Mouse (Mus musculus) heart, adult 2 months (tissue): ENCODE results near the gene Epn1. TPM values are rescaled to one million over a fixed set of nuclear protein-coding genes. Genes with fewer than 3 reads are reported as not detected.

ENCODE experiments used
- DNase-seq, 2 experiments: peaks; one replicate each; pipeline ENCODE4 v3.0.0; 2021
- H3K27ac ChIP-seq: fragments of 200-600 bp; 2 replicates; pipeline ENCODE4 v1.8.1; 2022
- H3K27me3 ChIP-seq: fragments of 200-500 bp; 2 replicates; pipeline ENCODE4 v1.6.1; 2012; ENCODE audit warnings: mild to moderate bottlenecking, low read length, inconsistent platforms, mixed read lengths; ENCODE audit not compliant: control insufficient read depth, insufficient read depth
- H3K36me3 ChIP-seq: fragments of 200-500 bp; 2 replicates; pipeline ENCODE4 v1.6.1; 2012; ENCODE audit warnings: low read length, inconsistent platforms; ENCODE audit not compliant: control insufficient read depth, insufficient read depth
- H3K4me1 ChIP-seq: fragments of 200-500 bp; 2 replicates; pipeline ENCODE4 v1.6.1; 2011; ENCODE audit warnings: low read length; ENCODE audit not compliant: control insufficient read depth, insufficient read depth
- H3K4me3 ChIP-seq: fragments of 200-600 bp; 2 replicates; pipeline ENCODE4 v1.8.1; 2022
- H3K79me2 ChIP-seq: fragments of 200-500 bp; replicated peaks from 2 replicates; pipeline ENCODE4 v1.6.1; 2012; ENCODE audit warnings: mild to moderate bottlenecking, inconsistent platforms, low read length, moderate library complexity, mixed read lengths; ENCODE audit not compliant: control insufficient read depth, insufficient read depth
- H3K9ac ChIP-seq: fragments of 200-500 bp; 2 replicates; pipeline ENCODE4 v1.6.1; 2012; ENCODE audit warnings: low read depth, mild to moderate bottlenecking, control low read depth, inconsistent platforms, low read length, mixed read lengths
- CTCF ChIP-seq: fragments of 200-600 bp; IDR thresholded peaks from 2 replicates; pipeline ENCODE4 v1.8.1; 2022; ENCODE audit warnings: antibody characterized with exemption, mild to moderate bottlenecking, moderate library complexity
- EP300 ChIP-seq: fragments of 200-500 bp; IDR thresholded peaks from 2 replicates; pipeline ENCODE4 v1.6.1; 2011; ENCODE audit warnings: low read depth, low read length, control low read depth; ENCODE audit not compliant: insufficient read depth
- POLR2A ChIP-seq: fragments of 200-500 bp; IDR thresholded peaks from 2 replicates; pipeline ENCODE4 v1.6.1; 2011; ENCODE audit warnings: mild to moderate bottlenecking, low read depth, low read length, control low read depth; ENCODE audit not compliant: insufficient read depth
- whole genome bisulfite sequencing: fragments of 180-500 bp; shearing (Covaris S2); methylation state at CpG from one replicate; pipeline ENCODE4 v1.1.7; 2018; 5-methylcytosine and 5-hydroxymethylcytosine counted together
- intact Hi-C: fragments of 180-260 bp; cut with DNase I; formaldehyde crosslinking; loops from one replicate; pipeline ENCODE4 v1.15.1; 2025
- microRNA-seq, 2 experiments: library from miRNA; unstranded; fragments of <30 nt; microRNA quantifications; one replicate each; pipeline ENCODE4 v1.2.0; 2021
- polyA plus RNA-seq: library from polyadenylated mRNA; depleted of rRNA; stranded (reverse); fragments of >200 nt; gene quantifications from 2 replicates; pipeline ENCODE4 v1.2.3, GENCODE M21; 2012; rRNA removed
- total RNA-seq, 2 experiments: library from RNA; stranded (reverse); gene quantifications; 2 replicates each; pipeline ENCODE4 v1.2.3; 2021

Epn1 gene
- total and polyA plus RNA-seq, 3 experiments: 160 to 192 (median 174) TPM

GRCm38 (mm10) chr7:5125549-5126406, 45.7 kb downstream of the Epn1 start, which contains the start of gene Rasl2-9:
TSS of gene Rasl2-9 (minus strand) at chr7:5125950.
- Histone ChIP-seq H3K4me1 (no peaks in the 10 kb centered on the region; the same call in 1 of the 2 replicates), H3K9ac (peak within 1 kb of the TSS; percentile 41), H3K4me3 (peak within 1 kb of the TSS; percentile 47), H3K27ac (peak within 1 kb of the TSS; percentile 84), H3K79me2 (no peaks in the 10 kb centered on the region), H3K36me3 (no peaks in the 10 kb centered on the region), H3K27me3 (no peaks in the 10 kb centered on the region)
- DNase-seq: peak; percentile 86 to 88
- TF ChIP-seq EP300 (0 out of 2 replicates have a peak, but pooled peaks have one; percentile 18), POLR2A (no peak), CTCF (peak; percentile 98)
- 16% methylated on average over 42 of the region's 42 CpGs for WGBS
- intact Hi-C loops: loop anchor here (1.0 to 5.0 kb wide), 3 partner anchors 45 to 183 kb away; partner anchors contain the start of gene Epn1

Small RNA genes within 50 kb of the gene (microRNA-seq; reads per million reads assigned to microRNA genes)
- gene Gm26217: 0 reads per million in 2 experiments

Other genes with a start within 250 kb of the Epn1 start
- under 1 TPM in 1 of 2 experiments, not detected in 1; 0.07 TPM for gene Shisa7, start 235.5 kb upstream of the Epn1 start, total RNA-seq
- gene Shisa7, start 235.5 kb upstream of the Epn1 start, polyA plus RNA-seq: 0.09 and 0.12 TPM in 2 replicates
- gene Isoc2b, start 210.0 kb upstream of the Epn1 start, total RNA-seq: 1 to 10 TPM; 3.5 to 3.8 TPM
- gene Isoc2b, start 210.0 kb upstream of the Epn1 start, polyA plus RNA-seq: 10.0 and 10.3 TPM in 2 replicates
- gene Isoc2a, start 203.1 kb upstream of the Epn1 start, total RNA-seq: 10 to 100 TPM; 48.9 to 55.5 TPM
- 29.3 and 30.6 TPM in 2 replicates for gene Isoc2a, start 203.1 kb upstream of the Epn1 start, polyA plus RNA-seq
- under 1 TPM in 1 of 2 experiments, not detected in 1; 0.18 TPM for gene Gm36210, start 173.7 kb upstream of the Epn1 start, total RNA-seq
- 0.20 and 0.29 TPM in 2 replicates for gene Gm36210, start 173.7 kb upstream of the Epn1 start, polyA plus RNA-seq
- gene Zfp628, start 165.0 kb upstream of the Epn1 start, total RNA-seq: 1 to 10 TPM; 6.8 to 9.4 TPM
- gene Zfp628, start 165.0 kb upstream of the Epn1 start, polyA plus RNA-seq: 6.1 and 7.5 TPM in 2 replicates
- 1 to 10 TPM; 5.6 to 5.8 TPM for gene Nat14, start 158.2 kb upstream of the Epn1 start, total RNA-seq
- gene Nat14, start 158.2 kb upstream of the Epn1 start, polyA plus RNA-seq: 3.5 TPM in 2 replicates
- gene Ssc5d, start 154.4 kb upstream of the Epn1 start, total RNA-seq: 1 to 10 TPM; 1.7 to 2.9 TPM
- gene Ssc5d, start 154.4 kb upstream of the Epn1 start, polyA plus RNA-seq: 5.9 and 6.4 TPM in 2 replicates
- 10 to 100 TPM; 26.5 to 35.6 TPM for gene Sbk2, start 115.8 kb upstream of the Epn1 start, total RNA-seq
- gene Sbk2, start 115.8 kb upstream of the Epn1 start, polyA plus RNA-seq: 85.0 and 119 TPM in 2 replicates
- 10 to 100 TPM; 39.4 to 46.1 TPM for gene Sbk3, start 109.1 kb upstream of the Epn1 start, total RNA-seq
- 66.1 and 72.5 TPM in 2 replicates for gene Sbk3, start 109.1 kb upstream of the Epn1 start, polyA plus RNA-seq
- gene Zfp579, start 84.1 kb upstream of the Epn1 start, total RNA-seq: 10 to 100 TPM; 12.3 to 14.0 TPM
- 51.8 and 70.2 TPM in 2 replicates for gene Zfp579, start 84.1 kb upstream of the Epn1 start, polyA plus RNA-seq
- gene Zfp524, start 65.8 kb upstream of the Epn1 start, total RNA-seq: 1 to 10 TPM; 8.7 to 9.2 TPM
- 14.7 and 17.7 TPM in 2 replicates for gene Zfp524, start 65.8 kb upstream of the Epn1 start, polyA plus RNA-seq
- 10 to 100 TPM; 17.9 to 20.4 TPM for gene Fiz1, start 65.5 kb upstream of the Epn1 start, total RNA-seq
- gene Fiz1, start 65.5 kb upstream of the Epn1 start, polyA plus RNA-seq: 18.2 and 20.4 TPM in 2 replicates
- gene Gm44973, start 64.7 kb upstream of the Epn1 start, total RNA-seq: not detected
- gene Gm44973, start 64.7 kb upstream of the Epn1 start, polyA plus RNA-seq: not detected in 2 replicates
- gene Zfp865, start 59.9 kb upstream of the Epn1 start, total RNA-seq: 10 to 100 TPM; 13.8 to 13.9 TPM
- gene Zfp865, start 59.9 kb upstream of the Epn1 start, polyA plus RNA-seq: 13.5 and 16.9 TPM in 2 replicates
- under 1 TPM in 1 of 2 experiments, not detected in 1; 0.25 TPM for gene Ccdc106, start 59.7 kb upstream of the Epn1 start, total RNA-seq
- gene Ccdc106, start 59.7 kb upstream of the Epn1 start, polyA plus RNA-seq: 0.53 TPM in 1 of 2 replicates, not detected in the other
- gene 4632433K11Rik, start 46.1 kb upstream of the Epn1 start, total RNA-seq: not detected
- not detected in 2 replicates for gene 4632433K11Rik, start 46.1 kb upstream of the Epn1 start, polyA plus RNA-seq
- gene Zfp784, start 41.8 kb upstream of the Epn1 start, total RNA-seq: 1 to 10 TPM; 5.0 to 5.6 TPM
- gene Zfp784, start 41.8 kb upstream of the Epn1 start, polyA plus RNA-seq: 6.7 and 7.0 TPM in 2 replicates
- 1 to 10 TPM; 3.4 to 4.4 TPM for gene Zfp580, start 28.7 kb upstream of the Epn1 start, total RNA-seq
- gene Zfp580, start 28.7 kb upstream of the Epn1 start, polyA plus RNA-seq: 7.4 and 12.7 TPM in 2 replicates
- 10 to 100 TPM; 65.6 to 68.5 TPM for gene U2af2, start 18.1 kb upstream of the Epn1 start, total RNA-seq
- gene U2af2, start 18.1 kb upstream of the Epn1 start, polyA plus RNA-seq: 84.4 and 118 TPM in 2 replicates
- not detected for gene Rfpl4, start 36.7 kb downstream of the Epn1 start, total RNA-seq
- not detected in 2 replicates for gene Rfpl4, start 36.7 kb downstream of the Epn1 start, polyA plus RNA-seq
- 1 to 10 TPM; 6.2 to 8.1 TPM for gene Rasl2-9, start 45.7 kb downstream of the Epn1 start, total RNA-seq
- gene Rasl2-9, start 45.7 kb downstream of the Epn1 start, polyA plus RNA-seq: 3.9 and 5.7 TPM in 2 replicates
- not detected for gene Vmn1r55, start 69.4 kb downstream of the Epn1 start, total RNA-seq
- not detected in 2 replicates for gene Vmn1r55, start 69.4 kb downstream of the Epn1 start, polyA plus RNA-seq
- not detected for gene Vmn1r56, start 116.5 kb downstream of the Epn1 start, total RNA-seq
- not detected in 2 replicates for gene Vmn1r56, start 116.5 kb downstream of the Epn1 start, polyA plus RNA-seq
- gene Vmn1r57, start 138.3 kb downstream of the Epn1 start, total RNA-seq: not detected
- not detected in 2 replicates for gene Vmn1r57, start 138.3 kb downstream of the Epn1 start, polyA plus RNA-seq